Mouse (Mus musculus) thymus, adult 2 months (tissue): ENCODE data around the gene Atg13. TPM values are rescaled to one million over a fixed set of nuclear protein-coding genes. Genes with fewer than 3 reads are reported as not detected.

Experiments
- DNase-seq: peaks from one replicate; pipeline ENCODE4 v3.0.0; 2021
- H3K27ac ChIP-seq: fragments of 200-500 bp; 2 replicates; pipeline ENCODE4 v1.5.1; 2012; ENCODE audit warnings: low read length, control low read depth; ENCODE audit not compliant: control insufficient read depth, insufficient read depth
- H3K27me3 ChIP-seq: fragments of 200-500 bp; 2 replicates; pipeline ENCODE4 v1.6.1; 2012; ENCODE audit warnings: mild to moderate bottlenecking, low read length, moderate library complexity, mixed read lengths; ENCODE audit not compliant: control insufficient read depth, insufficient read depth
- H3K36me3 ChIP-seq: fragments of 200-500 bp; 2 replicates; pipeline ENCODE4 v1.6.1; 2012; ENCODE audit warnings: mild to moderate bottlenecking, low read length, moderate library complexity; ENCODE audit not compliant: control insufficient read depth, insufficient read depth
- H3K4me1 ChIP-seq: fragments of 200-500 bp; replicated peaks from 2 replicates; pipeline ENCODE4 v1.6.1; 2012; ENCODE audit warnings: low read length; ENCODE audit not compliant: control insufficient read depth, insufficient read depth
- H3K4me3 ChIP-seq: fragments of 200-500 bp; 2 replicates; pipeline ENCODE4 v1.5.1; 2012; ENCODE audit warnings: mild to moderate bottlenecking, low read length, control low read depth, moderate library complexity; ENCODE audit not compliant: control insufficient read depth, insufficient read depth
- CTCF ChIP-seq: fragments of 200-500 bp; IDR thresholded peaks from 2 replicates; pipeline ENCODE4 v1.5.1; 2012; ENCODE audit warnings: mild to moderate bottlenecking, control low read depth, low read length, moderate library complexity, borderline replicate concordance; ENCODE audit not compliant: control insufficient read depth, poor library complexity, insufficient read depth; ENCODE audit errors: extremely low read depth
- POLR2A ChIP-seq: fragments of 200-500 bp; IDR thresholded peaks from 2 replicates; pipeline ENCODE4 v1.6.1; 2012; ENCODE audit warnings: mild to moderate bottlenecking, low read length, control low read depth, moderate library complexity; ENCODE audit not compliant: control insufficient read depth, poor library complexity, insufficient read depth; ENCODE audit errors: extremely low read depth
- WGBS: fragments of 180-500 bp; shearing (Covaris S2); methylation state at CpG from one replicate; pipeline ENCODE4 v1.1.7; 2018; 5-methylcytosine and 5-hydroxymethylcytosine counted together
- polyA plus RNA-seq: library from polyadenylated mRNA; depleted of rRNA; stranded (reverse); fragments of >200 nt; gene quantifications from 2 replicates; pipeline ENCODE4 v1.2.3, GENCODE M21; 2012; rRNA removed

Atg13 gene
- polyA plus RNA-seq, 1 experiment: 50.4 TPM

GRCm38 (mm10) chr2:91628171-91628570 lies 82.2 kb downstream of the Atg13 start:
- Histone ChIP-seq H3K4me1 (peaks cover 14% of the 10 kb centered on the region), H3K27ac (no peak overlapping the region), H3K36me3 (no peaks in the 10 kb centered on the region), H3K4me3 (no peak overlapping the region), H3K27me3 (no peaks in the 10 kb centered on the region)
- no peak for DNase-seq
- TF ChIP-seq POLR2A: no peak
- TF ChIP-seq CTCF: no peak
- 96% methylated on average over 8 of the region's 8 CpGs for WGBS

GRCm38 (mm10) chr2:91627486-91627885 lies 82.9 kb downstream of the Atg13 start:
- no peak for DNase-seq
- TF ChIP-seq CTCF (no peak), POLR2A (no peak)
- no peak overlapping the region for H3K27ac ChIP-seq
- peaks cover 7% of the 10 kb centered on the region for H3K4me1 ChIP-seq
- H3K27me3 ChIP-seq: no peaks in the 10 kb centered on the region
- H3K36me3 ChIP-seq: no peaks in the 10 kb centered on the region
- no peak overlapping the region for H3K4me3 ChIP-seq
- WGBS: 88% methylated on average over 5 of the region's 5 CpGs

Other genes with a start within 250 kb of the Atg13 start
- 20.9 and 24.0 TPM in 2 replicates for gene Ckap5, start 183.8 kb downstream of the Atg13 start, polyA plus RNA-seq
- 0.62 and 5.1 TPM in 2 replicates for gene F2, start 74.2 kb downstream of the Atg13 start, polyA plus RNA-seq
- gene Zfp408, start 60.8 kb downstream of the Atg13 start, polyA plus RNA-seq: 52.2 and 62.6 TPM in 2 replicates
- 185 and 191 TPM in 2 replicates for gene Arhgap1, start 60.7 kb downstream of the Atg13 start, polyA plus RNA-seq
- gene Harbi1, start 276 bp upstream of the Atg13 start, polyA plus RNA-seq: 4.4 and 4.6 TPM in 2 replicates
- 35.0 and 41.7 TPM in 2 replicates for gene Ambra1, start 19.6 kb upstream of the Atg13 start, polyA plus RNA-seq
- 0.80 and 0.87 TPM in 2 replicates for gene Chrm4, start 216.7 kb upstream of the Atg13 start, polyA plus RNA-seq
- gene Mdk, start 221.7 kb upstream of the Atg13 start, polyA plus RNA-seq: 12.0 and 17.7 TPM in 2 replicates
- gene Gm9821, start 235.1 kb upstream of the Atg13 start, polyA plus RNA-seq: 0.08 TPM in 1 of 2 replicates, not detected in the other